Mouse (Mus musculus) R1 (cell line): Measurements from ENCODE around the gene Sept7.
A peak's percentile ranks its signal among the peaks of the same experiment; 100 is the strongest.
"Not testable (repeated sequence)": the region's sequence is repeated elsewhere in the genome, so short reads cannot be mapped to it uniquely, and the experiment has no call there.

ENCODE experiments used
- DNase-seq: peaks from one replicate; pipeline ENCODE4 v3.0.0-alpha.2; 2018; ENCODE audit warnings: low read depth, low spot score

Gene Sept7

DNA sequence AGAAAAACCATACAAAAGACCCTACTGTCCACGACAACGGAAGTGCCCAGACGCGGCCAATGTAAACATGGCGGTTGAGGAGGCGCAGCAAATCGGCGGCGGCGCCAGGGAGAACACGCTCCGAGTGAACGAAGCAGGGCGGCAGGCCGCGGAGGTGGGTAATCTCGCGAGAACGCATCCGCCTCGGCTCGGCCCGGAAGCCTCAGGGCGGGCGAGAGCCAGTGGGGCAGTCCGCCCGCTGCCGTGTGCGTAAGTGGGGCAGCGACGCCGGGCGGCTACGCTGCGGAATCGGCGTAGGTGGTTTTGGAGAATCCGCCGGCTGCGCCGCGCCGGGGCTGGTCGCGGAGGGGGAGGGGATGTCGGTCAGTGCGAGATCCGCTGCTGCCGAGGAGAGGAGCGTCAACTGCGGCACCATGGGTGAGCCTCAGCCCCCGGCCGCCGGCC, at the start of gene Sept7:
Gene Sept7, plus strand, starts transcription at position 157 of the 444 bp plus-strand sequence.
- peak; percentile 95 for DNase-seq

- DNase-seq, result no peak
Observed at GRCm38 (mm10) chr9:25208087-25208803, 44.0 kb upstream of the Sept7 start.

DNA sequence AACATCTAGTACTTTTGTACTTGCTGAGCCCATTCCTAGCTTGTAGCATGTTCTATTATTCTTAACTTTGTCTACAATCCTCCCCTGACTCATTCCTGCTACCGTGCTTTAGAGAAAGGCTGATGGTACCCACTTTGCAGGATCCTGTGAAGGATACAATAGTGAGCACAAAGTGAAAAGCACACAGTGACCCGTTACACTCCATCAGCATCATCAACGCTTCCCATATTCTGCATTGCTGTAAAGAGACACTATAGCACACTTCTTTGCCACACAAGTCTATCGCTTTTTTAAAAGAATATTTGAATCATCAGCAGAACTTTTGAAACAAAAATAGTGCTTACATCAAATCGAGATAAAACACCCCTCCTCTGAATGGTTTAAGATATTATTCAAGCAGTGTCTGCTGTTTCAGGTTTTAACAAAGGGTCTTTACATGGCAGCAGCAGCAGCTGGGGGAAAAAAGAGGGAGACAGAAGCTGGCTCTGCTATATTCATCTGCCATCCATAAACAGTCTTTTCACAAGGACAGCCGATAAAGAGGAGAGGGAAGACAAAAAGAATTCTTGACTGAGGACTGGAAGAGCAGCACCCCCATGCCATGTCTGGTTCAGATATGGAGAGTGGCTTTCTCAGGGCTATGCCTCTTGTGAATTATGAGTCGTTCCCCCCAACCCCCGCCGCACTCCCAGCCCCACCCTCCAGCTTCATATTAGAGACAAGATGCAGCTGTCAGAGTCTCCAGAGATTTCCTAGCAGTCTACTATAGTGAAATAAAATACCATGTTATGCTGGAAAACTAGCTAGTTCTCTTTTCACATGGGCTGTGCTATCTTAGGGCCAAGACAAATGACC, 39.7 kb upstream of the Sept7 start:
- no peak for DNase-seq

DNA sequence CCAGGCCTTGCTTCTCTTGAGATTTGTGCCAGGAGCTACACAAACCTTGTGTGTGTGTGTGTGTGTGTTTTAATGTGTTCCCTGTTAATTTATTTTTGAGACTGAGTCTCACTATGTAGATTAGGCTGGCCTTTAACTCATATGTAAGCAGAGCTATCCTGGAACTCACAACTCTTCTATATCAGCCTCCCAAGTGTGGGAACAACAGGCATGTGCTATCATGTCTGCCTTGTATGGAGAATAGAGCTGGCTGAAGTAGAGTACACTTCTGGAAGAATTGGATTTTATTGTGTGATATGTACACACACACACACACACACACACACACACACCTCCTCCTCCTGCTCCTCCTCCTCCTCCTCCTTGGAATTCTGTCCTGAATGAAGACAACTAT, 39.1 kb upstream of the Sept7 start:
- no peak for DNase-seq

DNA sequence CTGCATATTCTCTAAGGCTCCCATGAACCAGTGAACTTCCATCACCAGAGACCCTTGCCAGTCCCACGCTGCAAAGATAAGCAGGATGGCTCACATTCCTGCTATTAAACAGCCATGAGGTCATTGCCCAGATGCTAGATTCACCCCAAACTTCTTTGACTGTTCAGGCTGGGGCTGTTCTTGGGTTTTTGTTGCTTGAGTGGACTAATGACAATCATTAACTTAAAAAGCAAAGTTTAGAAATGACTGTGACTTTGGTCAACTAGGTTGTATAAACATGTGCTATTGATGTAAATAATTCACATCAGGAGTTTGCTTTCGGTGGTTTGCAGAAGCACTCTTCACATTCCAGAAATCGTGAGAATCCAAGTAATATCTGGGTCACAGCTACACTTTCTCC, 36.8 kb upstream of the Sept7 start:
- DNase-seq, result no peak

- DNase-seq, result no peak
Observed at GRCm38 (mm10) chr9:25216210-25216609, 36.0 kb upstream of the Sept7 start.

DNA sequence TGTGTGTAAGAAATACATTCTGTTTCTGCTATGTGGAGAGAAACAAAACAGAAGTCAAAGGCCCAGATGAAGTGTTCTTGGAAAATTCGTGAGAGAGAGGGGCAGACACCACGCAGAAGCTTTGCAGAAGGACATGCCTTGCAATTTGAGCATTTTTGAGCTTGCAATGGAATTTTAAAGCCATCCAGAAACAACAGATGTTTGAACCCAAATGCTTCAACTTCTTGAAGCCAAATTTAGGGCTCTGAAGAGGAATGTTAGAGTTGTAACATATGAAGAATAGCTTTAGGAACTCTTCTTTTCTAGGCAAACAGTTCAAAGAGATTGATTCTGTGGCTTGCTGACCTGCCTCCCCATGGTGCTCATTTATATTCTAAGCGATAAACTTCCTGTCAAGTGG, 33.3 kb upstream of the Sept7 start:
- no peak for DNase-seq

DNA sequence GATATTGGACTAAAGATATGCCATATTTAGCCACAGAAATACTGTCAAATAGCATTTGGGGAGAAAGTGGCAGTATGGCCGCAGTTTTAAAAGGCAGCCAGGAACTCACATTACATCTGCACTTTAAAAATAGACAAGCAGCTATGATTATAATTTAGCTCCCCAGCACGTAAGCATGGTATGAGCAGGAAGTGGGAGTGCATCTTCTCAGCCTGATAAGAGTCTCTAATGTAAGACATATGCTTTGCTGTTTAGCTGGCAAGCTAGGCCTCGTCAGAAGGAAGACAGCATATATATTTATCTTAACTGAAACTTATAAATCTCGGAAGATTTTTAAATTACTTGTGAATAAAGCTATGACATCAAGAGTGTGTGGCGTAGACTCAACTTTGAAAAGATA, 32.4 kb upstream of the Sept7 start:
- DNase-seq, result no peak

DNA sequence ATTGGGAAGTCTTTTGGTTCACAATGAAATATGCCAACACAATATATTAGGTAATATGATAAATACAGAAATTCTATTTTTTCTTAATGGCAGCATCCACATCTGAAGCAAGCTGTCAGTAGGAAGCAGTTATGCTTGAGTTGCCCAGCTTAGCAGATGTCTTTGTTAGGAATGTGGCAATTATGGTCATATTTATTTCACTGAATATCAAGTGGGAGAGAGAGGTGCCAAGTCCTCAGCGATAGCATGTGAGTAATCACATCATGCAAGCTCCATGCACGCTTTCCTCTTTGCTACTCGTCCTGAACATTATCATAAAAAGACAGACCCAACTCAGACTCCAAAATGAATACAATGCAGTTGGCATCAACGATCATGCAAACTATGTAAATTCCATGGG, 27.3 kb upstream of the Sept7 start:
- DNase-seq, result no peak

DNA sequence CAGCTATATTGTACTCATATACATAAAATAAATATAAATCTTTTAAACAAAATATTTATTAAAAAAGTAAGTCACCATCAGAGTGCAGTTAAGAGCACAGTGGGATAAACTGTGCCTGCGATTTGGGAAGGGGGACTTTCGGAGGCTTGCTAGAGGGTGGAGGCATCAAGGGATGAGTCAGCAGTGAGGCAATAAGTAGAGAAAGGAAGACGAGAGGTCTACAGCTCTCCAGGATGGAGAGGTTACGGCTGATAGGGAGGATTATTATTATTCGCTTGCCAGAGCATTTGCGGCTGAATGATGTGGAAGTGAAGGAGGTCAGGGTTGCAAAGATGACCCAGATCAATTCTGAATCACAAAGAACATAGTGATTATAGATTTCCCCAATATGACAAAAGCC, 22.5 kb upstream of the Sept7 start:
- DNase-seq, result no peak

- DNase-seq, result no peak
Observed at GRCm38 (mm10) chr9:25230213-25231039, 21.8 kb upstream of the Sept7 start.

GRCm38 (mm10) chr9:25241065-25241464, 11.2 kb upstream of the Sept7 start:
- no peak for DNase-seq

DNA sequence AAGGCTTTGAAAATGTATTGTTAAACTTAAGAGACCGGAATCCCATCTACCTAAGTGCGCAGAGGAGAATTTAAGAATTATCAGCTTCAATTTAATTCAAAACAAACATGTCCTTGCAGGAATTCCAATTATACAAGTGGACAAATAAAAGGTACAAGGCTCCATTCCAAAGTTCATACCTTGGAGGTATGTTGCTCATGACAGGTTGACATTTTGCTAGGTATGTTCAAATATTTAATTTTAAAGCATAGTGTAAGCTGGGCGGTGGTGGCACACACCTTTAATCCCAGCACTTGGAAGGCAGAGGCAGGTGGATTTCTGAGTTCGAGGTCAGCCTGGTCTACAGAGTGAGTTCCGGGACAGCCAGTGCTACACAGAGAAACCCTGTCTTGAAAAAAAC, 10.5 kb upstream of the Sept7 start:
- not testable (repeated sequence) for DNase-seq

GRCm38 (mm10) chr9:25242266-25242665, 10.0 kb upstream of the Sept7 start:
- DNase-seq, result no peak

DNA sequence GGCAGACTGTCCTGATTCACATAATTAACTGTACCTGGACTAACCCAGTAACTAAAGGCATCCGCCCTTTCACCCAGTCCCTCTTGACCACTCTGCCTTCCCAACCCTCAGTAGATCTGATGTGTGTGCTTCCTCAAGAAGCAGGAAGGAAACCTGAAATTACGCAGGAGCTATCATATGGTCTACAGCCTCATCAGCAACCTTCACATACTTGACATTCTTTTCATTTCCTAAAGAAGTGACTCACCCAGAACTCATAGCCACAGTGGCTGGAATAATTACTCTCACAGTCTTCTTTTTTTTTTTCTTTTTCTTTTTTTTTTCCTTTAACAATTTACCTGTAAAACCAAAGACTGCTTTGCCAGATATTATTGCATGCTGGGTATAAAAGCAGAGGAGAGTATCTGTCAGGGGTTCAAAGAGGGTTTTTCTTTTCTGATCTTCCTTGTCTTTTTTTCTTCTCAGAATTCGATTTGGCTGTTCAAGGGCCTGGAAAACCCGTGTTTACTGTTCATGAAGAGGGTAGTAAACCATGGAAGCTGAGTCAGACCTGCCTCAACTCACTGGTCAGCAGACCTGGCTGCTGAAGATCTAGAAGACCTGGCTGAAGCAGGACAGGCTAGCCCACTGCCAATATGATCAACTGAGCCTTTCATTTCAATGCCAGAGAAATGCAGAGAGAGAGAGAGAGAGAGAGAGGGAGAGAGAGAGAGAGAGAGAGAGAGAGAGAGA, 8.1 kb upstream of the Sept7 start:
- DNase-seq, result peak; percentile 13

DNA sequence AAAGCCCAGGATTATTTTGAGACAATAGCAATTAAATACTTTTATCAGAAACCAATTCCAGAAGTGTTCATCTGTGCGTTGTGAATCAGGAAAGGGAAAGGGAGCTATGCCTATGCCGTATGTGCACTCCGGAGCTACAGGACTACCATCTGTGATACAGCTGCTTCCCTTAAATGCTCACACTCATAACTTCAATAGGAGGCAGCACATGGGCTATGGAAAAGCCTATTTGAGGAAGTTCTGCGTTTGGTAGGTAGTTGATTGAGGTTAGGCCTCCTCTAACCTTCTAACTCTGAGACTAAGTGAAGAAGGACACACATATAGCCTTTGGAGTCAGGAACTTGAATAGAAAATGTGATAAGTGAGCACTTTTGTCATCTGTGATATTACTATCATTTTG, 7.1 kb upstream of the Sept7 start:
- DNase-seq, result no peak

GRCm38 (mm10) chr9:25246508-25246907, 5.7 kb upstream of the Sept7 start:
- no peak for DNase-seq

DNA sequence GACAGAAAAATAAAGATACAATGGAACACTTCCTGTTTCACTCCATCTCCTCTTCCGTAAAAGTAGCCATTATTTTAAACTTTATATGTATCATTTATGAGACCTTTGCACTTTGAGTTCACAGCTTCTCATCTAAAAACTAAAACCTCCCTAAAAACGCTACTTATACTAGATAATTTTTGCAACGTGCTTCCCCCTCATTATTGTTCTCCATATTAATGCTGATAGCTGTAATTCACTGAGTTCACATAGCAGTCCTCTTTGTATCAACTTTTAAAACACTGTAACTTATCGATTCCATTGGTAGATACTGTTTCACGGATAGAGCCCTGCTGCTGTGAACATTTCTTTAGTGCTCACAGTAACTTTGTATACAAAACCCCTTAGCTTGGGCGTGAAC, 1.1 kb upstream of the Sept7 start:
- no peak for DNase-seq

DNA sequence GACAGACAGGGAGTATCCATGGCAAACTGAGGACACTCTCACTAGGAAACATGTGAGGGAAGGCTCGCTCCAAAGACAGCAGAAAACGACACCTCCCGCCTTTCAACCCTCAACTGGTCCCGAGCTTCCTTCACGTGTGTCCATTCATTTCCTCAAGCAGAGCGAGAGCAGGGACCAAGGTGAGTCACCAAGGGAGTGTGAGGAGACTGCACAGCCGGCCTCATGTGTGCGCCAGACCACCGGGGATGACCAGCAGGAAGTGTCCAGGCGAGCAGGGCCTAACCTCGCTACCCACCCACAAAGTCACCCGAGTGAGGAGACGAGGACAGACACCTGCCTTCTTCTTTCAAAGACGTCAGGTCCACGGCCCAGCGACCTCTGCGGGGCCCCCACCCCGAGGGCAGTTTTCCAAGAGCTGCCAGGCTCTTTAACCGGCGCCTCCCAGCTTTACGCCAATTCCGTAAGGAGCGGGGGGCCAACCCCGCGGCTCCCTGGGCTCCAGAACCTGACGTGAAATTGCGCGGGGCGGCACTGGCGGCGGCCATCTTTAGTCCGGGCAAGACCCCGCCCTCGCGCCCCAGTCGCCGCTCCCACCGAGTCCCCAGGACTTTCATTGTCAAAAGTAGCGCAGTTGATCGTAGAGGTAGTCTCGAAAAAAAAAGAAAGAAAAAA, 492 bp upstream of the Sept7 start:
- DNase-seq, result peak; percentile 92

DNA sequence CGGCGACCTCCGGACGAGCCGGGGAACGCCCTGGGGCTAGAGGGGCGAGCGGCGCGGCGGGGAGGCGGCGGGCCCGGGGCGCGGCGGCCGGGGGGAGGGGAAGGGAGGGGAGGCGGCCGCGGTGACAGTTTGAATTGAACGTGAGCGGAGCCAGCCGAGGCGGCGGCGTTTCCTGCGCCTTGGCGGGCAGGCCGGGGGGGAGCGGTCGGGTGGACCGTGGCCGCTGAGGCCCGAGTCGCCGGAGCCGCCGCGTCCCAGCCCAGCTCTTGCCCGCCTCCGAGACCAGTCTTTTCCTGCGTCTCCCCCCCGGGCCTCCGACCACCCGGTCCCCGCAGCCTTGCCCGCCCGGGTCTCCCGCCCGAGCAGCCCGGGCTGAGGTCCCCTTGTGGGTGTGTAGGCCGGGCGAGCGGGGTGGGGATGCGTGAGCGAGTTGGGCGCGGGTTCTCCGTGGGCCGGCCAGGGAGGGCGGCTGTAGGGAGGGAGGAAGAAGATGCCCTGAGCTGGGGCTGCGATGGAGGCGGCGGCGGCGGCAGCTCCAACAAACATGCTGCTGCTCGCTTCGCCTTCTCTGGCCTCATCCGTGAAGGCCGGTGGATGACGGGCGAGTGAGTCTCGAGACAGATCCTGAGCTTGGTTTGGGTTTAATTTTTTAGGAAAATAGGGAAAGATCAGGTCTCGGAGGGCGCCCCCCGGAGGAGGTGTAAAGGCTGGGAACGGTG, 679 bp downstream of the Sept7 start:
- peak; percentile 59 for DNase-seq
